Mouse (Mus musculus) liver, embryonic 18 days (tissue): ENCODE results near the gene Wfdc5. TPM values are rescaled to one million over a fixed set of nuclear protein-coding genes. Genes with fewer than 3 reads are reported as not detected.

Experiments used
- polyA plus RNA-seq: library from polyadenylated mRNA; depleted of rRNA; stranded (reverse); fragments of >200 nt; gene quantifications from 2 replicates; pipeline ENCODE4 v1.2.3, GENCODE M21; 2012; rRNA removed

The Wfdc5 gene
- not detected in 2 replicates for polyA plus RNA-seq

DNA sequence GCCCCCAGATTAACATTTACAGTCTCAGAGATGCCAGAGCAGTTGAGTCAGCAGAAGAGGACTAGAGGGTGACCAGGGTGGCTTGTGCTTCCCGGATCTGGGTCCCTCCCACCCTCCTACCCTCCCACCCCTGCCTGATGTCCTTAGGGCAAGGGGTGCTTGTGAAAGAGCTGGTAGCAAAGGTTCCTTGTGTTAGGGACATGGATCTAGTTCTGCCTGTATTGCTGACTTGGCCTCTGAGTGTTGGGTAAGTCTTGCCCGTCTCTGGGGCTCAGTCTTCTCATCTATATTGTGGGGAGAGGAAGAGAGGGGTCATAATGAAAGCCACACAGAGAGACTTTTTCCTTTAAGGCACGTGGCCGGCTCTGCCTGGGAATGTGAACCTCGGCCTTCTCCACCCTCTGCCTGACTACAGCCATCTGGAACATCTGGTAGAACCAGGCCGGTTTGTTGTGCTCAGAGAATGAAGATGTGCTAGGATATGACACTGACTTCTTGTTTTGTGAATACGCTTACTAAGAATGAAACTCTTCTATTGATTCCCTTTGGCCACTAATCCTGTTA is at the start of gene Wfdc5:
Gene Wfdc5 (minus strand): TSS at position 51 of the 564 bp plus-strand sequence.

DNA sequence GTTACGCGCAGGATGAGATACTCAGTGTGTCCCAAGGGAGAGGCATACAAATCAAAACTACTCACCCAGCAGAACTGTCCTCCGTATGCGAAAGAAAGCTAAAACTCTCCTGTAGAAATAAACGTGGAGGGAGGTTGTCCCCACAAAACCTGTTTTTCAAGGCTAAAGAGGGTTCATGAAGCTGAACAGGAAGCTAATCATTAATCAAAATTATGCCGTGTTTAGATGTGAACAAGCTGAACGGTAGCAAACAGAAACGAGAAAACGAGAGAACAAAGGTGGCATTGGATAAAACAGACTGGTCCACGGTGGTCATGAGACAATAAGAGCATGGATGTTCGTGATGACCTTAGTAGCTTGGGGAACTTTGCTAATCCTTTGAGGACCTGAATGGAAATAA is 39.0 kb upstream of the Wfdc5 start, which contains the start of gene Wfdc15b:
Gene Wfdc15b (minus strand): TSS at position 139 of the 400 bp plus-strand sequence.

DNA sequence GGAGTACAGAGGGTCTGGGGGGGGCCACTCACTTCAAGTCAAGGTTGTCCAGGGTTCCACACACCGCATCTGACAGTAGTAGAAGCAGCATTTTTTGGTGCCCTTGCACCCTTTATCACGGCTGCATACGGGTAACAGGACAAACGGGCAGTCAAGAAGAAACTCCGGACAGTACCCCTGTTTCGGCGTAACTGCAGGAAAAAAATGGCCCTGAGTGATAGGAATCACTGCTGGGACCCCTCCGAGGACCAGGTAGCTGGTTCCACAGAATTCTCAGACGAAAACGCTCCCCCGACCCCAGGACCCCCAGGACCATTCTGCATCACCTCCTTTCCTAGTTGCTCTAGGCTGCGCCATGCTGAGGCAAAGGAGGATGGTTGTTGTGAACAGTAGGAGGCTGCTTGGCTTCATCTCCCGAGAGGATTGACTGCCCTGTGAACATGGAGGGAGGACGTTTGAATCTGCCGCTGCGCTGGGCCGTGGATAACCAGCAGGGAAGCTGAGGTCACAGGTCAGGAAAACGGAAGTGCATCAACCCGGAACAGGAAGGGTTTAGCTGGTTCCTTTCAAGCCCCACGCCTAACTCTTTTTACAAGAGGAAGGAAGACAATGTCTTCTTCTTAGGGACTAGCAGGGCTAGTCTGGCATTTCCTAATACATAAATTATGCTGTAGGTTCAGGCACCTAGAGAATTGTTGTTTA is 17.2 kb upstream of the Wfdc5 start, which contains the start of gene Wfdc15a:
Gene Wfdc15a (minus strand): TSS at position 505 of the 702 bp plus-strand sequence.

DNA sequence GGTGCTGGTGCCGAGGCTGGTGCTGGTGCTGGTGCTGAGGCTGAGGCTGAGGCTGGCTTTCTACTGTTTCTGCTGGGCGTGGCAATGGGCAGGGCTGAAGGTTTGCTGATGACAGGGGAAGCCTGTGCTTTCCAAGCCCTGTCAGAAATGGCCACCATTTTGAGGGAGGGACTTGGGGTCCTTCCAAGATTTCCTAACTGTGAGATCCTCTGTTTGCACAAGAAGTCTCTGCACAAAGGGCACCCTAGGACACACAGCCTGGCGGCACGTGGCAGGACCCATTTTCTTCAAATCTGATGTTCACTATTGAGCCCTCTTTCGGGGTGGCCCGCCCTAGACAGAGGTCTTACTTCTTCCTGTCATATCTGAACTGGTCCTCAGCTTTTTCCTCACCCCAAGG is 8.0 kb upstream of the Wfdc5 start, which contains the start of gene Wfdc12:
Gene Wfdc12 (minus strand): TSS at position 33 of the 400 bp plus-strand sequence.

DNA sequence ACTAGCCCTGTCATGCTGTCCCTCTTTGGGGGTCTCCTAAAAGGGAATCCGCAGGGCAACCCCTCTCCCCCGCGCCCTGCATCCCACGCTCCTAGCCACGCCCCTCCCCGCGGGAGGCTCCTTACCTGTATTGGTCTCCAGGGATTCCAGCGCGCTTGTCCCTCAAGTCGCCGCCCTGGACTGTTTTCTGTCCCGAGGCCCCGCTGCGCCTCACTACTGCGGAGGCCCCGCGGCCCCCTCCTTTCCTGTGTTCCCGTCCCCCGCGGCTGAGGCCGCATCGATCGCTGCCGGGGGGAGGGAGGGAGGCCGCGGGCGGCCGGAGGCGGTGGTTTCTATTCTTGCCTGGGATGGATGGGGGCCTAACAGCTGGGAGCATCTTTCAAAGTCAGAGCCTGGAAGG is 11.6 kb downstream of the Wfdc5 start, which contains the start of gene Kcns1:
Gene Kcns1 (minus strand): TSS at position 212 of the 400 bp plus-strand sequence.

Other genes starting within 250 kb of the Wfdc5 start
- gene Ywhab, start 187.8 kb downstream of the Wfdc5 start, polyA plus RNA-seq: 27.4 and 28.4 TPM in 2 replicates
- gene Pabpc1l, start 157.3 kb downstream of the Wfdc5 start, polyA plus RNA-seq: 0.71 and 0.79 TPM in 2 replicates
- gene Stk4, start 112.4 kb downstream of the Wfdc5 start, polyA plus RNA-seq: 10.4 and 10.8 TPM in 2 replicates
- 11.1 and 11.6 TPM in 2 replicates for gene Tomm34, start 111.6 kb downstream of the Wfdc5 start, polyA plus RNA-seq
- gene Kcns1, start 11.6 kb downstream of the Wfdc5 start, polyA plus RNA-seq: 0.01 TPM in 2 replicates
- not detected in 2 replicates for gene Wfdc12, start 7.9 kb upstream of the Wfdc5 start, polyA plus RNA-seq
- gene Wfdc15a, start 17.4 kb upstream of the Wfdc5 start, polyA plus RNA-seq: not detected in 2 replicates
- gene Wfdc15b, start 38.9 kb upstream of the Wfdc5 start, polyA plus RNA-seq: 0.07 and 0.16 TPM in 2 replicates
- not detected in 2 replicates for gene Svs2, start 55.7 kb upstream of the Wfdc5 start, polyA plus RNA-seq
- gene Svs3b, start 73.9 kb upstream of the Wfdc5 start, polyA plus RNA-seq: not detected in 2 replicates
- not detected in 2 replicates for gene Svs4, start 95.7 kb upstream of the Wfdc5 start, polyA plus RNA-seq
- not detected in 2 replicates for gene Svs3a, start 106.5 kb upstream of the Wfdc5 start, polyA plus RNA-seq
- gene Svs6, start 134.0 kb upstream of the Wfdc5 start, polyA plus RNA-seq: not detected in 2 replicates
- not detected in 2 replicates for gene Svs5, start 150.0 kb upstream of the Wfdc5 start, polyA plus RNA-seq
- gene Slpi, start 206.4 kb upstream of the Wfdc5 start, polyA plus RNA-seq: 25.7 and 26.9 TPM in 2 replicates
- 0.01 and 0.13 TPM in 2 replicates for gene Rbpjl, start 220.4 kb upstream of the Wfdc5 start, polyA plus RNA-seq
- 0.17 and 0.21 TPM in 2 replicates for gene Matn4, start 222.4 kb upstream of the Wfdc5 start, polyA plus RNA-seq